Mouse (Mus musculus): ENCODE measurements around the gene Fnbp1.

- no peak for TF ChIP-seq TAL1 (IDR thresholded peaks at IDR 0.05; ENCODE audit: low read length)
- TF ChIP-seq GATA1 (IDR thresholded peaks at IDR 0.05; ENCODE audit: low read length): no peak
Observed at GRCm38 (mm10) chr2:31040043-31040442, 101.8 kb downstream of the Fnbp1 start.

Data from erythroblast, embryonic 14.5 days (primary cell).